Mouse (Mus musculus) spleen, postnatal 36 days (tissue): ENCODE results near the gene Tprgl.
A peak's percentile ranks its signal among the peaks of the same experiment; 100 is the strongest.

Experiments
- DNase-seq, 2 experiments: peaks; one replicate each; pipeline ENCODE4 v3.0.0; 2022; ENCODE audit warnings: low spot score in 2 of 2, mixed read lengths in 1 of 2

Gene Tprgl

GRCm38 (mm10) chr4:154119208-154119607 is 41.3 kb downstream of the Tprgl start:
- DNase-seq: no peak

DNA sequence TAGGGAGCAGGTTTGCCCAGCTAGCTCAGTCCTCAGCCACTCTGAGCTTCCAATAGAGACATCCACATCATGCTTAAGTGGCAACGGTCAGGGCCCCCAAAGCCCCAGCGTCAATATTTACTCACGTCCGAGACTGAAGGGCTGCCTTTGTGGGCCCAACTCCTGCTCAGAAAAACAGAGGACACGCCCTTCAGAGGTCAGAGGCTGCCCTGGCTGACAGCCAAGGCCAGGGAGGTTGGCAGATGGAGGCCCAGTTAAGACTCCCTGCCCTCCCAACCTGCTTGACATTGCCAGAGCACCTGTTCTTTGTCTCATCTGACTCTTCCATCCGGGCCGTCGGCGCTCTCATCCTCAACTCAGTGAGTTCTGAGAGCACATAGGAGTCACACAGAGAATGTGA is 41.7 kb downstream of the Tprgl start:
- DNase-seq: peak in 1 of 2 experiments; percentile 32

GRCm38 (mm10) chr4:154116421-154116820 is 44.0 kb downstream of the Tprgl start:
- DNase-seq: no peak

GRCm38 (mm10) chr4:154109850-154110243 is 50.6 kb downstream of the Tprgl start:
- DNase-seq: no peak

- DNase-seq: no peak
These were observed 51.1 kb downstream of the Tprgl start for GRCm38 (mm10) chr4:154109216-154109849.
